7 mouse cellular contexts compared by ENCODE assay signal in the genomic region with DNA sequence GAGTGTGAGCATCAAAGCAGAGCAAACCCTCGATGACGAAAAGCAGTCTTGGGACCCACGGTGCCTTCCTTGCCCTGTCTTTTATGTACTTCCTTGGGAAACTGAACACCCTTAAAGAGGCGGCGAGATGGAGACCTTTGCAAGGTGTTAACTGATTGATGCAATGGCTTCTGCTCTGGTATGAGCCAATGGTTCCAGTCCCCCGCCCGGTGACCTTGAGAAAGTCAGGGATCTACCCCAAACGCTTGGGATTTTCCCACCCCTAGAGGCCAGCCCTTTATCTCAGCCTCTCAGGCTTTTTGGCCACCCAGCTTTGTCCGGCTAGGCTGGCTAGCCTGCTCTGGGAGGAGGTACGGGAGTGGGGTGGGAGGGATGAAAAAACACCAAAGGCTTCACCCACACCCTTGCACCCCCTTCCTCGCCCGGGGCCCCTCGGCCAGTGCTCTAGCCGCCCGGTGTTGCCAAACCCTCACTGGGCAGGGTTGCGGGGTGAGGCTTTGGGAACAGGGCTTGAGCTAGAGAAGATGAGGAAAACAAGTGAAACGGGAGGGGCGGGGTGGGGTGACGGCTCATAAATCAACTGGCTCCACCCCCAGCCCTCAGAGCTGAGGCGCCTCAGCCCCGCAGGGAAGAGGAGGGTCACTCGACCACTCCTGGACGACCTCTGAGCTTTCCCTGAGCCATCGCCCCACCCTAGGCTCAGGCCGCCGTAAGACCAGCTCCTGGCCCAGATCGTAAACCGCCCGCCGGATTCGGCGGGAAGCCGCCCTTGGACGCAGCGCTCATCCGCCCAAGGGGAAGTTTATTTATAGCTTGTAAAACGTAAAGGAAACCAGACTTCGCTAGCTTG.
DNase-seq lines count a peak whose midpoint lies in the region; ATAC-seq and TF ChIP-seq lines count a peak whose summit lies in the region.

No protein-coding gene starts in this region.

- 8% methylated on average over 36 of the region's 38 CpGs for WGBS in intestine, postnatal 0 days
- 9% methylated on average over 38 of the region's 38 CpGs for WGBS in lung, adult 2 months
- WGBS in neural tube, embryonic 15.5 days, result 8% methylated on average over 38 of the region's 38 CpGs

- DNase-seq in NIH3T3 (ENCODE audit: low read depth), result peak; percentile 85
- peak; percentile 77 for DNase-seq in embryo, embryonic 10 days (ENCODE audit: low spot score)
- peak; percentile 98 for DNase-seq in heart, adult 11 months
- peak; percentile 54 for DNase-seq in lung, adult 2 months
- no peak for DNase-seq in left cerebral cortex, adult 8-10 months (ENCODE audit: low spot score in 2 of 2)

- H3K27ac ChIP-seq in intestine, postnatal 0 days (ENCODE audit: low read depth, low read length), result peak overlapping the region; percentile 74
- peak overlapping the region; percentile 86 for H3K27ac ChIP-seq in neural tube, embryonic 15.5 days (replicated peaks)

- peak overlapping the region; percentile 71 for H3K4me2 ChIP-seq in intestine, postnatal 0 days (replicated peaks; ENCODE audit: low read depth)
- peak overlapping the region; percentile 69 for H3K4me2 ChIP-seq in neural tube, embryonic 15.5 days

- no peak for TF ChIP-seq CTCF in intestine, postnatal 0 days (IDR thresholded peaks at IDR 0.05; ENCODE audit: low read depth)
- TF ChIP-seq CTCF in lung, adult 2 months (IDR thresholded peaks at IDR 0.05; ENCODE audit: insufficient read depth, low read length), result no peak

- H3K4me1 ChIP-seq in intestine, postnatal 0 days (replicated peaks; ENCODE audit: control insufficient read depth, insufficient read depth, low read length), result no peaks in the 10 kb centered on the region
- peaks cover 16% of the 10 kb centered on the region for H3K4me1 ChIP-seq in lung, adult 2 months (ENCODE audit: control insufficient read depth, insufficient read depth, low read length)
- H3K4me1 ChIP-seq in neural tube, embryonic 15.5 days, result peaks cover 34% of the 10 kb centered on the region

- no peak for TF ChIP-seq POLR2A in lung, adult 2 months (IDR thresholded peaks at IDR 0.05; ENCODE audit: borderline replicate concordance, extremely low read depth, low read depth, low read length)

- peak; percentile 67 for ATAC-seq in intestine, postnatal 0 days
- peak; percentile 22; the same call in 1 of the 2 replicates for ATAC-seq in neural tube, embryonic 15.5 days (ENCODE audit: low FRiP score)

- H3K4me3 ChIP-seq in intestine, postnatal 0 days (ENCODE audit: low read depth, low read length), result peak overlapping the region; percentile 39
- peak overlapping the region; percentile 79 for H3K4me3 ChIP-seq in lung, adult 2 months (replicated peaks; ENCODE audit: extremely low read depth, low read depth, low read length)
- H3K4me3 ChIP-seq in neural tube, embryonic 15.5 days (replicated peaks), result peak overlapping the region; percentile 43

- peak overlapping the region; percentile 22; the same call in 1 of the 2 replicates for H3K9ac ChIP-seq in intestine, postnatal 0 days (ENCODE audit: low read depth, low read length)
- H3K9ac ChIP-seq in neural tube, embryonic 15.5 days (replicated peaks), result peak overlapping the region; percentile 44; the same call in 1 of the 2 replicates

- no peaks in the 10 kb centered on the region for H3K36me3 ChIP-seq in intestine, postnatal 0 days (ENCODE audit: control insufficient read depth, insufficient read depth)
- H3K36me3 ChIP-seq in neural tube, embryonic 15.5 days, result no peaks in the 10 kb centered on the region

- no peaks in the 10 kb centered on the region for H3K9me3 ChIP-seq in intestine, postnatal 0 days (ENCODE audit: control insufficient read depth)
- H3K9me3 ChIP-seq in neural tube, embryonic 15.5 days (replicated peaks), result no peaks in the 10 kb centered on the region

- H3K27me3 ChIP-seq in intestine, postnatal 0 days (replicated peaks; ENCODE audit: control insufficient read depth, insufficient read depth, low read length), result no peaks in the 10 kb centered on the region
- H3K27me3 ChIP-seq in neural tube, embryonic 15.5 days (replicated peaks), result peaks cover 60% of the 10 kb centered on the region

Comparison
In these comparisons a context has a peak if more than half of its experiments do, and no peak if none do; other contexts are left out.
1. DNase-seq: peak in NIH3T3 (single experiment), embryo, embryonic 10 days (single experiment), heart, adult 11 months (single experiment) and lung, adult 2 months (single experiment); none in left cerebral cortex, adult 8-10 months (0 of 2).
2. Peak in every context shown above with its lines, with median percentiles within 50 percentile points of each other: H3K4me3 ChIP-seq.